Mouse (Mus musculus) lung, adult 2 months (tissue): ENCODE results near the gene Camp.

Source experiments
- CTCF ChIP-seq: fragments of 200-500 bp; IDR thresholded peaks from 2 replicates; pipeline ENCODE4 v1.5.1; 2011; ENCODE audit warnings: mild to moderate bottlenecking, low read length, control low read depth; ENCODE audit not compliant: insufficient read depth
- POLR2A ChIP-seq: fragments of 200-500 bp; IDR thresholded peaks from 2 replicates; pipeline ENCODE4 v1.6.1; 2011; ENCODE audit warnings: low read depth, mild to moderate bottlenecking, control low read depth, low read length, borderline replicate concordance; ENCODE audit errors: extremely low read depth

DNA sequence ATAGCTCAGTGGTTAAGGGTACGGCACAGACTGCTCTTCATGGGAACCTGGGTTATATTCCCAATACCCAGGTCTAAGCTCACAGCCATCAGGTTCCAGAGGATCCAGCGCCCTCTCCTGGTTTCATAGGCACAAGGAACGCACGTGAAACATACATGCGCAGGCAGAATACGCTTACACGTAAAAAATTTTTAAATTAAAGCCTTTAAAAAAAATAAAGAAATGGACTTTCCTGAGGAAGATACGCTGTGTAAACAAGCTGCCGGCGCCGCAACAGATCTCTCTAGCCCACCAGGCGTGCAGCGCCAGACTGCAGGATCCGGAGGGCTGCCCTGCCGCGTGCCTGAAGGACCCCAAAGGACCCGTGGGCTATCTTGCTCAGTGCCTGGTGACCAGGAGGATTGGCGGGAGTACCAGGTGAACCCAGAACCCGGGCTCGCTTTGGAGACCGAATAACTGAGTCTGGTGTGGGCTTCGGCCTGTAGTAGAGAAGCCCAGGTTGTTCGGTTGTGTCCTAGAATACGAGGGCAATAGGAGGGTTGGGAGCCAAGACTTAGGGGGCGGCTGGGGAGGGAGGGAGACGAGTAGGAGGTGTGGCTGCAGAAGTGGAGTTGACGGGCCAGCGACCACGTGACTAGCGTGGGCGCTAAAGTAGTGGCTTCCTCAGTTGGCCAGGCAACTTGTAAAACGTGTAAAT lies 16.9 kb downstream of the Camp start, which contains the start of gene Nme6:
- peak; percentile 77 for TF ChIP-seq CTCF
- peak; percentile 62; the same call in 1 of the 2 replicates for TF ChIP-seq POLR2A
